Mouse (Mus musculus): Measurements from ENCODE around the gene Dmrta2.

DNA sequence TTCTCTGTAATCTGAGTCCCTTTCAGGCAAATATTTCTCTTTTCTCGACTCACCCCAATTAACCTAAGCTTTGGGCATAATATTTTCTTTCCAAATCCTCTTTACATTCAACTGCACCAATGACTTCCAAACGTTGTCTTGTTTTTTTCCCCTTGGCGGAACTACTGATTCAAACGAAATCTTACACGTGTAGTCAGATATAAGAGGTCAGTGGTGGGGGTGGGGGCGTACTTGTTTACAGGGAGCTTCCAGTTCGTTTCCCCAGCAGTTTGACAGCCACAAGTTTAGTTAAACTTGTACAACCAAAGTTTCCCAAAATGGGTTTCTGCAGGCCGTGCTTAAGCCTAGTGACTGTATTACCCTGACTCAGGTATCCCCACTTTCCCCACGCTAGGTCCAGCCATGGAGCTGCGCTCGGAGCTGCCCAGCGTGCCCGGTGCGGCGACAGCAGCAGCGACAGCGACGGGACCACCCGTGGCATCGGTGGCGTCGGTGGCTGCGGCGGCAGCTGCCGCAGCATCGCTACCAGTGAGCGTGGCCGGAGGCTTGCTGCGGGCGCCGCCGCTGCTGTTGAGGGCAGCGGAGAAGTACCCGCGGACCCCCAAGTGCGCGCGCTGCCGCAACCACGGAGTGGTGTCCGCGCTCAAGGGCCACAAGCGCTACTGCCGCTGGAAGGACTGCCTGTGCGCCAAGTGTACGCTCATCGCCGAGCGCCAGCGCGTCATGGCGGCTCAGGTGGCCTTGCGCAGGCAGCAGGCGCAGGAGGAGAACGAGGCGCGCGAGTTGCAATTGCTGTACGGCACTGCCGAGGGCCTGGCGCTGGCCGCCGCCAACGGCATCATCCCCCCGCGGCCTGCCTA, 1.8 kb downstream of the Dmrta2 start:
- no peak for TF ChIP-seq FLI1 (IDR thresholded peaks at IDR 0.05; ENCODE audit: low read length)
- TF ChIP-seq GATA1 (IDR thresholded peaks at IDR 0.05; ENCODE audit: borderline replicate concordance, low read length) = no peak
